Mouse (Mus musculus) small intestine, adult 2 months (tissue): ENCODE data around the gene Ccz1. TPM values are rescaled to one million over a fixed set of nuclear protein-coding genes. Genes with fewer than 3 reads are reported as not detected.

Source experiments
- H3K27ac ChIP-seq: fragments of 200-500 bp; 2 replicates; pipeline ENCODE4 v1.5.1; 2012; ENCODE audit warnings: low read depth, low read length, control low read depth, inconsistent platforms; ENCODE audit not compliant: insufficient read depth
- H3K27me3 ChIP-seq: fragments of 200-500 bp; 2 replicates; pipeline ENCODE4 v1.6.1; 2012; ENCODE audit warnings: mild to moderate bottlenecking, moderate library complexity, low read length, inconsistent platforms; ENCODE audit not compliant: control insufficient read depth, insufficient read depth
- H3K36me3 ChIP-seq: fragments of 200-500 bp; 2 replicates; pipeline ENCODE4 v1.6.1; 2012; ENCODE audit warnings: mild to moderate bottlenecking, low read length, control low read depth, inconsistent platforms; ENCODE audit not compliant: control insufficient read depth, insufficient read depth
- H3K4me1 ChIP-seq: fragments of 200-500 bp; 2 replicates; pipeline ENCODE4 v1.6.1; 2012; ENCODE audit warnings: low read length, inconsistent platforms, mixed read lengths; ENCODE audit not compliant: control insufficient read depth, insufficient read depth, insufficient read length
- H3K4me3 ChIP-seq: fragments of 200-500 bp; 2 replicates; pipeline ENCODE4 v1.5.1; 2012; ENCODE audit warnings: low read depth, mild to moderate bottlenecking, control low read depth, inconsistent platforms, low read length, moderate library complexity
- CTCF ChIP-seq: fragments of 200-500 bp; IDR thresholded peaks from 2 replicates; pipeline ENCODE4 v1.5.1; 2012; ENCODE audit warnings: low read depth, mild to moderate bottlenecking, control low read depth, inconsistent platforms, low read length, moderate library complexity, mixed read lengths; ENCODE audit not compliant: insufficient replicate concordance, insufficient read length; ENCODE audit errors: extremely low read depth
- POLR2A ChIP-seq: fragments of 200-500 bp; IDR thresholded peaks from 2 replicates; pipeline ENCODE4 v1.6.1; 2012; ENCODE audit warnings: low read depth, mild to moderate bottlenecking, control low read depth, inconsistent platforms, low read length, moderate library complexity
- WGBS: fragments of 180-500 bp; shearing (Covaris S2); methylation state at CpG from one replicate; pipeline ENCODE4 v1.1.7; 2018; 5-methylcytosine and 5-hydroxymethylcytosine counted together
- polyA plus RNA-seq: library from polyadenylated mRNA; depleted of rRNA; stranded (reverse); fragments of >200 nt; gene quantifications from 2 replicates; pipeline ENCODE4 v1.2.3, GENCODE M21; 2012; rRNA removed

The Ccz1 gene
- polyA plus RNA-seq, 1 experiment: 4.0 TPM

DNA sequence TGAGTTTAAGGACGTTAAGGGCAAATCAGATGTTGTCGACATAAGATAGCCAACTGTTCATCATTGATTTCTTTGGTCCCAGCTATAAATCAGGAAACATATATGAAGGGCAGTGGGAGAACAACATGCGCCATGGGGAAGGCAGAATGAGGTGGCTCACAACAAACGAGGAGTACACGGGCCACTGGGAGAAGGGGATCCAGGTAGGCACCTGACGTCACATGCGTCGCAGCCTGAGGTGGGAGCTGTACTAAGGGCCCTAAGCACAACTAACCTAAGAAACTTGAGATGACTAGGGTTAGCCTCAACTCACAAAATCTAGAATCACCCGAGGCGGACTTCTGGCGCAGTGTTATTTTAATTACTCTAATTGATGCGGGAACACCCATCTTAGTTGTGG, 66.3 kb downstream of the Ccz1 start:
- H3K27ac ChIP-seq: no peak overlapping the region
- no peaks in the 10 kb centered on the region for H3K27me3 ChIP-seq
- H3K36me3 ChIP-seq: no peaks in the 10 kb centered on the region
- no peak for TF ChIP-seq POLR2A
- no peak for TF ChIP-seq CTCF
- WGBS: 85% methylated on average over 12 of the region's 12 CpGs
- H3K4me3 ChIP-seq: no peak overlapping the region
- no peaks in the 10 kb centered on the region for H3K4me1 ChIP-seq

DNA sequence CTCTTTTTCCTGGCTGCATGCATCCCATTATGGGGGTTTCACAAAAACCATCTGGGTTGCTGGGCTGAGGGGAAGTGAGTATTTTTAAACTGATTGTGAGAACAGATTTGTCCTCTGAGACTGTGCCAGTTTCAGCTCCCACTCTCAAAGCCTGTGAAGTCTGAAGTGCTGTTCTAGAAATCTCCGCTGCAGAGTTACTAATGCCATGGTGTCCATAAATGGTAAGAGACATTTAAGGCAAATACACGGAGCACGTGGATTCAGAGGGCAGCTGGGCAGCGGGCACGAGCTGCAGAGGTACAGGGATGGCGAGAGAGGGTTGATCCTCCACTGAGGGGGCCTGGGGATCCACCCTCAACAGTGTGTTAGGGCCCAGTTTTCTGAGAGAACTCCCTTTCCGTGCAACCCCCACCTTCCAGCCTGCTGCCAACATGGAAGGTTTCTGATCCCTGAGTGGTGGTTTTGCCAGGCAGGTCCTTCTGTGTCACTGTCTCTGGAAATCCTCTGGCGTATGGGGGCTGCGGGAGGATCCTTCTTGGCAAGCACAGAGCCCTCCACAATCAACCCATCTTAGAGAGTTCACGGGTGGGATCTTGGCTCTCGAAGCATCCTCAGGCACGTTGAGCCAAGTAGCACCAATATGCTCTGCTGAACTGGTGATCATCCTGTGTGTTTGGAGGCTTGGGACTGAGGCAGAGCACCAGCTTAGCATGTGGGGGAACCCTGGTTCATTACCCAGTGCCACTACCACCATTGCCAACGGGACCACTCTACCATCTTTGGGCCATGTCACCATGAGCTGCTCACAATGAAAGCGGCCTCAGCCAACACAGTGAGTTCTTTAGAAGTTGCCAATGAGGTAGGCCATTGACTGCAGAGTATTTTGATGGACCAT, 71.2 kb downstream of the Ccz1 start:
- Histone ChIP-seq H3K4me1 (no peaks in the 10 kb centered on the region), H3K36me3 (no peaks in the 10 kb centered on the region), H3K4me3 (no peak overlapping the region), H3K27me3 (no peaks in the 10 kb centered on the region), H3K27ac (no peak overlapping the region)
- TF ChIP-seq CTCF (no peak), POLR2A (no peak)
- 87% methylated on average over 14 of the region's 14 CpGs for WGBS

DNA sequence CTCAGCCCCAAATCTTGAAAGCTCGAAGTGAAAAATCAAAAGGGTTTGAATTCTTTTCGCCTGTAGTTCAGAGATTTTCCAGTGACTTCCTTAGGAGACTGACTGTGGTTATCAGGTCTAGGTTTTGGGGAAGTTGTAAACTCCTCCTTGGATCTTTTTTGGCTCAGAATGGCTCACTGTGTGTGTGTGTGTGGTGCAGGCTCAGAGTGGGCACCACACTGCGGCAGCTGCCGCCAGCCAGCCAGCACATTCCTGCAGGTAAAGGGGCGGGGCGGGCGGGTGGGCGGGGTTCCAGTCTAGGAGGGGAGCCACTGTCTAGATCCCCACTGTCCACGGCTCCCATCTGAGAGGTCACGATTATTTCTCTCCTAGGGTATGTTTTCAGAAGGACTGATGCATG, 73.1 kb downstream of the Ccz1 start:
- Histone ChIP-seq H3K27ac (no peak overlapping the region), H3K4me3 (no peak overlapping the region), H3K27me3 (no peaks in the 10 kb centered on the region), H3K36me3 (no peaks in the 10 kb centered on the region), H3K4me1 (no peaks in the 10 kb centered on the region)
- 7% methylated on average over 10 of the region's 10 CpGs for WGBS
- no peak for TF ChIP-seq CTCF
- TF ChIP-seq POLR2A: no peak

Other genes starting within 250 kb of the Ccz1 start
- 8.9 and 25.9 TPM in 2 replicates for gene Eif2ak1, start 197.1 kb downstream of the Ccz1 start, polyA plus RNA-seq
- not detected in 2 replicates for gene Ankrd61, start 117.2 kb downstream of the Ccz1 start, polyA plus RNA-seq
- 19.3 and 40.4 TPM in 2 replicates for gene Aimp2, start 105.0 kb downstream of the Ccz1 start, polyA plus RNA-seq
- gene Pms2, start 104.9 kb downstream of the Ccz1 start, polyA plus RNA-seq: 0.51 and 0.84 TPM in 2 replicates
- not detected in 2 replicates for gene Gm42421, start 86.7 kb downstream of the Ccz1 start, polyA plus RNA-seq
- 0.04 and 0.13 TPM in 2 replicates for gene Rsph10b, start 81.8 kb downstream of the Ccz1 start, polyA plus RNA-seq
- gene Ocm, start 11.8 kb upstream of the Ccz1 start, polyA plus RNA-seq: 1.0 and 10.3 TPM in 2 replicates
- 17.7 and 33.7 TPM in 2 replicates for gene Lmtk2, start 85.6 kb upstream of the Ccz1 start, polyA plus RNA-seq
- 10.9 and 21.3 TPM in 2 replicates for gene Bhlha15, start 175.4 kb upstream of the Ccz1 start, polyA plus RNA-seq
- gene Tecpr1, start 208.7 kb upstream of the Ccz1 start, polyA plus RNA-seq: 16.0 and 29.7 TPM in 2 replicates
- gene Bri3, start 229.6 kb upstream of the Ccz1 start, polyA plus RNA-seq: 60.1 and 154 TPM in 2 replicates